Mouse (Mus musculus): ENCODE measurements around the gene Rfng.
"Not testable (repeated sequence)": the region's sequence is repeated elsewhere in the genome, so short reads cannot be mapped to it uniquely, and the experiment has no call there.

Gene Rfng

DNA sequence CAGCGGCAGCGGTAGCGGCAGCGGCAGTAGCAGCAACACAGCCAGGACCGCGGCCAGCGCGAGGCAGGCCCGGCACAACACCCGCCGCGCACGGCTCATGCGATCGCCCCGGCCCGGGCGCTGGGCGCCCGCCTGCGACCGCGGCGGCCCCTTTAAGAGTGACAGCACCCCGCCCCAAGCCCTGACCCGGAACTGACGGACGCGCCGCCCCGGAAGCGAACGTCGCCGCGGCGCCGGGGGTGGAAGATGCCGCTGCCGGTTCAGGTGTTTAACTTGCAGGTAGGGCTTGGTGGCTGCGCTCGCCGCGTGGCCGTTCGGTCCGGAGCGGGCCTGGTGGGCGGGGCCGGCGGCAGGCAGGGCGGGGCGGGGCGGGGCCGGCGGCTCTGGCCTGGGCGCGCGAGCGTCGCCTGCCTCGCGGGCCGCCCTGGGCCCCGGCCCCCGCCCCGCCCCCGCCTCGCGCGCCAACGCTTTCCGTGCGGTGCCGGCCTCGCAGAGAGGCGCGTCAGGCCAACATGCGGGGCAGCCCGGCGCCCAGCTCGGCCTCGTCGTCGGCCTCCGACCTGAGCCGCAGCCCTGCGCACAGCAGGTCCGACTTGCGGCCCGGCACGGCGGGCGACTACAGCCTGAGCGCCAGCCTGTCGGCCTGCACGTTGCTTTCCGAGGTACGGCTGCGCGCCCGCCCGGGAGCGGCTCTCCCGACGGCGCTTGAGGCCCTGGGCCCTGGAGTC lies at the start of gene Rfng, which contains the start of gene Gps1:
Gene Rfng, minus strand, starts transcription at position 144 of the 728 bp plus-strand sequence.
Gene Gps1, plus strand, starts transcription at position 209 of the 728 bp plus-strand sequence.
- DNase-seq (ENCODE audit: low spot score in 2 of 2), result peak; percentile 72 to 81

GRCm38 (mm10) chr11:120832962-120833361 lies 49.0 kb upstream of the Rfng start:
- DNase-seq (ENCODE audit: low spot score in 2 of 2), result not testable (repeated sequence)

GRCm38 (mm10) chr11:120831659-120832440 lies 47.8 kb upstream of the Rfng start:
- no peak for DNase-seq (ENCODE audit: low spot score in 2 of 2)

- no peak for DNase-seq (ENCODE audit: low spot score in 2 of 2)
Measured at GRCm38 (mm10) chr11:120830686-120831085, 46.7 kb upstream of the Rfng start.

GRCm38 (mm10) chr11:120829757-120830532 lies 45.9 kb upstream of the Rfng start:
- no peak for DNase-seq (ENCODE audit: low spot score in 2 of 2)

DNA sequence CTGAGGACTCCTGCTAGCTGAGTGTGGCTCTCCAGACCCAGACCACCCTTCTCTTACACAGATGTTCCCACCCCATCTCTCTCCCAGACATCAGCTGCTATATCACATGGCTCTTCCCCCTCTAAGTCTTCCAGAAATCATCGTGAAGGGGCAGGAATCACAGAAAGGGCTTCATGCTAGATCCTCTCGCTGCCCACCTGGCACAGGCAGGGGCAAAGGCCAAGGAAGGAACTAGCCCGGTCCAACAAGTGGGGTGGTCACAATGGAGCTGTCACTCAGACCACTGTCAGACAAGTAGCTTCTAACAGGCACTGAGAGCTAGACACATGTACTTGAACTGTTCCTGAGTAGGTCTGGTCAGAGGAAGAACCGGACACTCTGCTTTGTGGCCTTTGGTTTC lies 44.4 kb upstream of the Rfng start:
- no peak for DNase-seq (ENCODE audit: low spot score in 2 of 2)

GRCm38 (mm10) chr11:120826016-120826953 lies 42.3 kb upstream of the Rfng start:
- DNase-seq (ENCODE audit: low spot score in 2 of 2), result no peak

- DNase-seq (ENCODE audit: low spot score in 2 of 2), result peak in 1 of 2 experiments; percentile 25
Measured at GRCm38 (mm10) chr11:120825289-120825863, 41.4 kb upstream of the Rfng start.

DNA sequence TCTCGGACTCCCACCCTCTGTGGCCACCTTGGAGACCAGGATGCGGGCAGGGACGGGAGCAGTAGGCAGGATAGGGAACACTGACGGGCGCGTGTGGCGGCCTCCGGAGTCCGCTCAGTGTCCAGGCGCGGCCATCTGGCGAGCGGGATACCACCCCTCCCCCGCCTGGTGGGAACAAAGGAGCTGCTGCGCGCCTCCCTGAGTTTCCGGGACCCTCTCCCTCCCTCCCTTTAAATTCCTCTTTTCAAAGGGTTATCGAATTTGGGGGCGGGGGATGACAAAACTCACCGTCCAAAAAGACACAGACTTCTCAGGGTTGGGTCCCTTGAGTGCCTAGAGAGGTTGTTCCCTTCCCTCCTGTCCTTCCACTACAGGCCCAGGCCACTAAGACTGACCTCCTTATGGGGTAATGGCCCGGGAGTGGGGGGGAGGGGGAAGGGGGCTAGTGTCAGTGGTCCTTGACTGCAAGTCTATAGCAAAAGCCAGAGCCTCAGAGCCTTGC lies 40.8 kb upstream of the Rfng start:
- DNase-seq (ENCODE audit: low spot score in 2 of 2), result no peak

GRCm38 (mm10) chr11:120823956-120824786 lies 40.2 kb upstream of the Rfng start, which contains the start of gene Fasn:
TSS of gene Fasn (minus strand) at chr11:120824547.
- peak; percentile 93 to 94 for DNase-seq (ENCODE audit: low spot score in 2 of 2)

- no peak for DNase-seq (ENCODE audit: low spot score in 2 of 2)
Measured at GRCm38 (mm10) chr11:120823551-120823947, 39.5 kb upstream of the Rfng start.

GRCm38 (mm10) chr11:120822831-120823550 lies 39.0 kb upstream of the Rfng start:
- DNase-seq (ENCODE audit: low spot score in 2 of 2), result no peak

DNA sequence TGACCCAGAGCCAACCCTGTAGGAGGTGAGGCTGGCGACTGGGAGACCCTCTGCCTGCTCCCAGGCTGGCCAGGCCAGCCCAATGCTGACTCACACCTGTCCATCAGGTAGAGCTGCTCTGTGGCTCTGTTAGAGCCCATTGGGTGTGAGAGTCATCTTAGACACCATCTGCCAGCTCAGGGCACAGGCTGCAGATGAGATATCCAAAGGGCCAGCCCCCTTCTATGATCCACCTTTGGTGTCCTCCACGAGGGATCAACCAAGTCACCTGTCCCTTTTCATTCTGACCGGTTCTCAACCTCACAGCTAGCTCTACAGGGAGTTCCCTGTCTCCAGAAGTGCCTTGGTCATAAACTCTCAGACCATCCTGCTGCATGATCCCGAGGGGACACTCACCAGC lies 38.3 kb upstream of the Rfng start:
- DNase-seq (ENCODE audit: low spot score in 2 of 2), result no peak

DNA sequence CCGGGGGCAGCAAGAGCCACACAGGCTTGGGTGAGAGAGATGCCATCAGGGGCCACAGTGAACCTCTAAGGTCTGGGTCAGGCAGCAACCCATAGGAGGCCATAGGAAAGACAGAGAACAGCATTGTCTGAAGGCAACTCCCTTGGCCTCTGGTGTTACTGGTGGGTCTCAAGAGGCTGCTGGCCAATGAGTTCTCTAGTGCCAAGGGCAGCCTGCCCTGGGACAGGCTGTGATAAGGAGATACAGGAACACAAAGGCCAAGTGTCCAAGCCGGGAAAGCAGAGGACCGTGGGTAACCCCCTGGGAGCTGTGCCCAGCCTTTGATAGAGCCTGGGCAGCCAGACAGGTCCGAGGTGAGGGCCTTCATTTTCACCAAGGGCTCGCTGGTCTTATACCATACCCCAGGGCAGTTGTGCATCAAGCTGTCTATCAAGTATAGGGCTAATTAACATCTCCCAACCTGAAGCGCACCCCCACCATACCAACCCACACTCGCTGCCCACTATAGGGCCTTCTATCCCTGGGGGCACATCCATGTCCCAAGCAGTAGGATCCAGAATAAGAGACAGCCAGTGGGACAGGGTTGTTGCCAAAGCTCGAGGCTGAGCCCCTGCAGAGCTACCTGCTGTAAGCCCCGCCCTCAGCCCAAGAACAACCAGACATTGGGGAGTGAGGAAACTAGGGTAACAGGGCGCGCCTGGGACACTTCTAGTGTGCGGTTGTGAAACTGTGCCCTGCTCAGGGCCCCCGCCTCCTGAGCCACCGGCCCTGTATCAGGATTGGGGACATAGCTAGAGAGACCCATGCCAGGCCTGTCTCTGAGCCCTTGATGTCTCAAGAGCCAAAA lies 37.3 kb upstream of the Rfng start:
- no peak for DNase-seq (ENCODE audit: low spot score in 2 of 2)

DNA sequence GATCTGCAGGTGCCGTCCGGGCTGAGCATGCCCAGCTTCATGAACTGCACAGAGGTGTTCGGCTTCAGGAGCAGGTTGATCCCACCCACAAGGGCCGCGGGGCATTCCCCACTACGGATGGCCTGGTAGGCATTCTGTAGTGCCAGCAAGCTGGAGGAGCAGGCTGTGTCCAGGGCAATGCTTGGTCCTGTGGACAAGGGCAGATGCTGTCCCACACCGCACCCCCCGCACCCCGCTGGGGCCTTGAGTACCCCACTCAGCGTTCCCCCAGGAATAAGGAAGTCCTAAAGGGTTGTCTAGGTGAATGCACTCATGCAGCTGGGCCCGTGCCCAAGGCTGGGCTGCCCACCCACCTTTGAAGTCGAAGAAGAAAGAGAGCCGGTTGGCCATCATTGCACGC lies 36.5 kb upstream of the Rfng start:
- no peak for DNase-seq (ENCODE audit: low spot score in 2 of 2)

DNA sequence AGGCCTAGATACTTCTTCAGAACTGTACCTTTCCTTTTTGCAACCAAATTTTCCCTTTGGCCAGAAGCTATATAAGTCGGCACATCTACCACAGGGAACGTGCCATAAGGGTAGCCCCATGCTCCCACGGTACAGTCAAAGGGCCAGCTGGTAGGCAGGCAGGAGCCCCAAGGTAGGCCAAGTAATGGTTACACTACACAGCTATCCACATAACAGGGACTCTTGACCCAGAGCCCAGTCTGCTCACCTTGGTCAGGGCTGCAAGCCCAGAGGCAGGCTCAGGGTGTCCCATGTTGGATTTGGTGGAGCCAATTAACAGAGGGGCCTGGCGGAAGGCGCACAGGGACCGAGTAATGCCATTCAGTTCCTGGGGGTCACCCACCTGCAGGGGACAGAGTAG lies 35.5 kb upstream of the Rfng start:
- no peak for DNase-seq (ENCODE audit: low spot score in 2 of 2)

DNA sequence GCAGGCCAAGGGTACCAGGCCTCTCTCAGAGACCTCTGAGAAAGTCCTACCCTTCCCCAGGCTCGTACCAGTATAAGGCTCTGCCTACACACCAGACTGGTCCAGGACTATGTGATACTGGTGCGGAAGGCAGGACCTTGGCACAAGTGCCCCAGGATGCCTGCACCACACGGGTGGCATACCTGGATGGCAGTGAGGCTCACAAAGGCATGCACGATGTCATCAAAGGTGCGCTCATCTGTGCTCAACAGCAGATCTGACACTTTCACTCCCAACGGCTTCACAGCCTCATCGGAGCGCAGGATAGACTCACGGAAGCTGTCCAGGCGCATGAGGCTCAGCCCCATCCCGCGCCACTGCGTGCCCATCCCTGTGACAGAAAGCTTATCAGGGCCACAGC lies 34.2 kb upstream of the Rfng start:
- peak in 1 of 2 experiments; percentile 1 for DNase-seq (ENCODE audit: low spot score in 2 of 2)

- DNase-seq (ENCODE audit: low spot score in 2 of 2), result no peak
Measured at GRCm38 (mm10) chr11:120817358-120817757, 33.4 kb upstream of the Rfng start.

Measured in thymus, postnatal 10 days (tissue).